Comparison of ENCODE assay signal across 15 mouse cellular contexts in the genomic region with DNA sequence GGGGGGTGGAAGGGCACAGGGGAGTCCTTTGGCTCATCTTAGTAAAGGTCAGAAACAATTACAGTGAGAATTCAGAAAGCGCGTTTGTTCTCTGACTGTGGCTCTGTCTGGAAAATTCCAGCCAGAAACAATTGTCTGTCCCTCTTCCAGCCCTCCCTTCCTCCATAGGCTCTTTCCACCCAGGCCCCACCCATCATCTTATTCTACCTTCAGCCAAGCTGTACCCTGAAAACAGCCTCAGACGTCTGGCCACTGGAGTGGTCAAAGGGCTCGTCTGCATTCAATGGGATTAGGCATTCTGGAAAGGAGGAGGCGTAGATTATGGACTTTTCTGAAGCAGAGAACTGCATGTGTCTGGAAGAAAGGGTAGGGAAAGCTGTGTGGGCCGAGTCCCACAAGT. TPM values are rescaled to one million over a fixed set of nuclear protein-coding genes. Genes with fewer than 3 reads are reported as not detected.
DNase-seq lines count a peak whose midpoint lies in the region; ATAC-seq lines count a peak whose summit lies in the region.
"Had no signal": no experiment of that assay in that cellular context is flagged by ENCODE, and none has a peak within 500 bp of the region (broad histone marks: within the 10 kb centered on the region; RNA-seq: fewer than 3 reads in every experiment).

No protein-coding gene starts in this region.

- 0 out of 2 replicates have a peak overlapping the region, but pooled peaks have one; percentile 26 for H3K27ac ChIP-seq in heart, embryonic 10.5 days
- no peak overlapping the region for H3K27ac ChIP-seq in heart, embryonic 12.5 days (ENCODE audit: poor library complexity, severe bottlenecking)
- peak overlapping the region; percentile 68 for H3K27ac ChIP-seq in kidney, embryonic 16.5 days (ENCODE audit: low read length)
- 0 out of 2 replicates have a peak overlapping the region, but pooled peaks have one; percentile 12 for H3K27ac ChIP-seq in embryonic facial prominence, embryonic 15.5 days (replicated peaks)
- H3K27ac ChIP-seq: hindbrain, embryonic 15.5 days; liver, embryonic 14.5 days; stomach, embryonic 15.5 days had no signal

- peaks cover 17% of the 10 kb centered on the region for H3K4me1 ChIP-seq in heart, embryonic 10.5 days
- H3K4me1 ChIP-seq in heart, embryonic 12.5 days (replicated peaks), result peaks cover 18% of the 10 kb centered on the region; the same call in 1 of the 2 replicates
- H3K4me1 ChIP-seq in kidney, embryonic 16.5 days (ENCODE audit: insufficient read depth, low read length), result peaks cover 41% of the 10 kb centered on the region
- peaks cover 25% of the 10 kb centered on the region for H3K4me1 ChIP-seq in embryonic facial prominence, embryonic 15.5 days

- no peak overlapping the region for H3K4me3 ChIP-seq in heart, embryonic 10.5 days
- H3K4me3 ChIP-seq in heart, embryonic 12.5 days, result no peak overlapping the region
- no peak overlapping the region for H3K4me3 ChIP-seq in kidney, embryonic 16.5 days (ENCODE audit: low read length)
- no peak overlapping the region for H3K4me3 ChIP-seq in embryonic facial prominence, embryonic 15.5 days (replicated peaks)
- H3K4me3 ChIP-seq: hindbrain, embryonic 15.5 days; stomach, embryonic 15.5 days had no signal

- no peaks in the 10 kb centered on the region for H3K27me3 ChIP-seq in heart, embryonic 10.5 days (ENCODE audit: insufficient read depth, poor library complexity, severe bottlenecking)
- no peaks in the 10 kb centered on the region for H3K27me3 ChIP-seq in heart, embryonic 12.5 days (replicated peaks)
- H3K27me3 ChIP-seq in kidney, embryonic 16.5 days (ENCODE audit: insufficient read depth, low read length), result no peaks in the 10 kb centered on the region
- H3K27me3 ChIP-seq in embryonic facial prominence, embryonic 15.5 days, result peaks cover 3% of the 10 kb centered on the region; the same call in 1 of the 2 replicates
- H3K27me3 ChIP-seq: hindbrain, embryonic 15.5 days; stomach, embryonic 15.5 days had no signal

- DNase-seq in heart, embryonic 10.5 days (ENCODE audit: low spot score), result no peak
- no peak for DNase-seq in kidney, adult 9 months
- peak; percentile 44 for DNase-seq in R1 (ENCODE audit: low read depth, low spot score)
- DNase-seq in testis, postnatal 14 days (ENCODE audit: low spot score), result no peak
- DNase-seq in right cerebral cortex, adult 18-20 months, result no peak
- DNase-seq: cerebellum, adult 18-20 months; gastrocnemius, postnatal 10 days had no signal

- no peak for ATAC-seq in heart, embryonic 12.5 days (ENCODE audit: insufficient number of reproducible peaks, low FRiP score)
- ATAC-seq in kidney, embryonic 16.5 days (ENCODE audit: low FRiP score, low TSS enrichment), result no peak
- ATAC-seq in embryonic facial prominence, embryonic 15.5 days (ENCODE audit: insufficient number of reproducible peaks, low FRiP score, low TSS enrichment, low read depth), result no peak
- ATAC-seq: activated CD4-positive, CD25-positive, alpha-beta regulatory T cell, adult 4 months; forebrain, embryonic 14.5 days had no signal

- no peak overlapping the region for H3K9ac ChIP-seq in heart, embryonic 12.5 days
- H3K9ac ChIP-seq in kidney, embryonic 16.5 days (replicated peaks; ENCODE audit: low read length), result no peak overlapping the region
- H3K9ac ChIP-seq in embryonic facial prominence, embryonic 15.5 days, result no peak overlapping the region
- H3K9ac ChIP-seq: hindbrain, embryonic 15.5 days; liver, embryonic 14.5 days; stomach, embryonic 15.5 days had no signal

- no peaks in the 10 kb centered on the region for H3K9me3 ChIP-seq in heart, embryonic 10.5 days
- H3K9me3 ChIP-seq in heart, embryonic 12.5 days (replicated peaks), result 0 out of 2 replicates have a peak, but pooled peaks cover 3% of the 10 kb centered on the region
- no peaks in the 10 kb centered on the region for H3K9me3 ChIP-seq in kidney, embryonic 16.5 days (ENCODE audit: low read length)
- H3K9me3 ChIP-seq in embryonic facial prominence, embryonic 15.5 days (replicated peaks), result no peaks in the 10 kb centered on the region
- H3K9me3 ChIP-seq: hindbrain, embryonic 15.5 days; stomach, embryonic 15.5 days had no signal

- H3K36me3 ChIP-seq in heart, embryonic 10.5 days, result no peaks in the 10 kb centered on the region
- no peaks in the 10 kb centered on the region for H3K36me3 ChIP-seq in heart, embryonic 12.5 days
- H3K36me3 ChIP-seq in kidney, embryonic 16.5 days (ENCODE audit: insufficient read depth, low read length), result no peaks in the 10 kb centered on the region
- H3K36me3 ChIP-seq in embryonic facial prominence, embryonic 15.5 days, result no peaks in the 10 kb centered on the region
- H3K36me3 ChIP-seq: hindbrain, embryonic 15.5 days; stomach, embryonic 15.5 days had no signal

- H3K4me2 ChIP-seq in heart, embryonic 12.5 days, result no peak overlapping the region
- H3K4me2 ChIP-seq in kidney, embryonic 16.5 days (replicated peaks; ENCODE audit: low read depth, low read length), result no peak overlapping the region
- H3K4me2 ChIP-seq in embryonic facial prominence, embryonic 15.5 days (replicated peaks), result no peak overlapping the region
- H3K4me2 ChIP-seq: hindbrain, embryonic 15.5 days; stomach, embryonic 15.5 days had no signal

- WGBS in heart, embryonic 10.5 days, result 71% methylated on average over 6 of the region's 6 CpGs
- WGBS in heart, embryonic 12.5 days, result 71% methylated on average over 6 of the region's 6 CpGs
- WGBS in kidney, embryonic 16.5 days, result 54% methylated on average over 6 of the region's 6 CpGs
- 54% methylated on average over 6 of the region's 6 CpGs for WGBS in embryonic facial prominence, embryonic 15.5 days

RNA-seq across cellular contexts. Expression of a gene that starts 56.8 kb away (rescaled TPM):
- polyA plus RNA-seq in heart, embryonic 10.5 days (2016; fragmentation: Nextera tagmentation; extraction: Ambion mirVana), result 75.7 and 76.6 TPM in 2 replicates
- polyA plus RNA-seq in heart, embryonic 12.5 days (2016; fragmentation: Nextera tagmentation; extraction: Ambion mirVana), result 95.0 and 95.1 TPM in 2 replicates
- polyA plus RNA-seq in kidney, embryonic 16.5 days (2015; fragmentation: Nextera tagmentation; extraction: Ambion mirVana), result 71.9 and 73.0 TPM in 2 replicates
- 92.4 and 105 TPM in 2 replicates for polyA plus RNA-seq in embryonic facial prominence, embryonic 15.5 days (2015; fragmentation: Nextera tagmentation; extraction: Ambion mirVana)
